Mouse (Mus musculus) fibroblast of lung, adult 2 months (primary cell): ENCODE data around the gene Ddx39.

Source experiments
- DNase-seq: peaks from one replicate; pipeline ENCODE4 v3.0.0-alpha.2; 2011; ENCODE audit warnings: low read depth

Ddx39 gene

DNA sequence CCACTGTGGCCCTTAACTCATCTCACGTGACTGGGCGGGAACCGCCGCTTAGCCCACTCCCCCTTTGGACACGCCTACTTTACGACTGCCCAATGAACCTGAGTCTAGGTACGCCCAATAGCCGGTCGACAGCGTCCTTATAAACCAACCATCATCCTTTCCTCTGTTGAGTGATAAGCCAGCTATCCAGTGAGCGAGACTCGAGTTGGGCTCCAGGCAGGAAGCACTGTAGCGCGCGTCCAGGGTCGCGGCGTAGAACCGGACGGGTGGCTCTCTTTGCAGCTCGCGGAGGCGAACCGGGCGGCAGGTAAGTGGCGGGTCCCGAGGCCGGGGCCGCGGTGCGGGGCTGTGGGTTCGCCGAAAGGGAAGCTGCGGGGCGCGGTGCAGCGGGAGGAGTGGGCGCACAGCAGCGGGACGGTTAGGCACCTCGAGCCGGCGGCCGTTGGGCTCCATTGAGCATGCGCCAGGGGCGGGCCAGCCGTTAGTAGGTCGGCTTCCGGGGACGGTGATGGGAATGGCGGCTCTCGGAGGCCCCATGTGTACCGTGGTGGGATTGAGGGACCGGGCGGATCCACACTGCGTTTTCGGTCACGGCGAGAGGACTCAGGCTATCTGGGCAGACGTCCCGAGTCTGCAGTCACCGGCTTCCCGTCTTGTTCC lies at the start of gene Ddx39:
TSS of gene Ddx39 (plus strand) at position 147 of the 660 bp plus-strand sequence.
- DNase-seq, result peak; percentile 99

DNA sequence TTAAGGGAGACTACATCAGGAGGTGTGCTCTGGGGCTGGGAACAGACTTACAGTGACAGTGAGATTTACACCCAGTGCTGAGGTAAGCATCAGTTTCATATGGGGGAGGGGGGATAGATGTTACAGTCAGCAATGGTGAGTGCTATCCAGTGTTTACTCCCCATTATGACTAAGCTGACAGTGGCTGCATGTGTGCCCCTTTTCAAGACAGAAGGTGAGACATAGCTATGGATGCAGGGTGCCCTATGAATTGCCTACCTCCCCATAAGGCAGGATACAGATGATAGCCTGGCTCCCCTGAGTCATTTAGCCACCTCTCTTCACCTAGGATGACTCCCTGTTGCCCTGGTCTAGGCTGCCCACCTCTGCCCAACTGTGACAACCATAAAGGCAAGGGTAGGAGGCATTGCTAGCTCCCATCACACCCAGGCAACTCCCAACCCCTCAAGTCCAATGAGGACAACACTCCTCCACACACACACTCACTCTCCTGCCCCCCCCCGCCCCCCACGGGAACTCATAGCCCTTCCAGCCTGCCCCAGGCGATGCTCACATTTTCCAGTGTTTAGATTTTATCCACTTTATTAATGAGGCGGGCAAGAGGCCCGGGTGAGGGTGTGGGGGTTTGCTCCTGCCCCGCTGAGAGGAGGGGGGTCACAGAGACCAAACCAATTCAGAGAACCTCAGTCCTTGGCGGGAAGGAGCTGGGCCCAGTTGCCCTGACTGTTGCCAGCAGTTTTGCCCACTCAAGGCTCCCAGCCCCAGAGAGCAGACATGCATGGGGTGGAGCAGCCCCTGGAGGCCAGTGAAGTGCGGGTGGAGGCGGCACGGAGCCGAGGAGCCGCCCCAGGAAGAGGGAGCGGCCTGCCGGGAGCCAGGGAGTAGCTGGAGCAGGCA lies 48.8 kb upstream of the Ddx39 start, which contains the start of gene Ptger1:
TSS of gene Ptger1 (plus strand) at position 710 of the 897 bp plus-strand sequence.
- no peak for DNase-seq

DNA sequence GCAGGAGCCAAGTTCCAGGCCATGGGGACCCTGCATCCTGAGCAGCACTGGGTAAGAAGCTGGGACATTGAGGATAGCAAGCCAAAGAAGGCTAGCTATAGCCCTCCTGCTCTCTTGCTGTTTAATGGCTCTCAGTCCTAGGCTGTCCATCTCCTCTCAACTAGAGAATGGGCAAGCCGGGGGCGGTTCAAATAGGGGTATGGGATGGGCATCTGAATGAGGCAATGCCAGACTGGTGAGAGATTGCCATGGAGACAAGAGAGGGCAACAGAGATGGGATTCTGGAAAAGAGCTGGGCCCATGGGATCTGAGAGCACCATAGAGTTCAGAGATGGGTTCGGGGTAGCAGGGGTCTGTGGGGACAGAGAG lies 48.1 kb upstream of the Ddx39 start:
- no peak for DNase-seq

DNA sequence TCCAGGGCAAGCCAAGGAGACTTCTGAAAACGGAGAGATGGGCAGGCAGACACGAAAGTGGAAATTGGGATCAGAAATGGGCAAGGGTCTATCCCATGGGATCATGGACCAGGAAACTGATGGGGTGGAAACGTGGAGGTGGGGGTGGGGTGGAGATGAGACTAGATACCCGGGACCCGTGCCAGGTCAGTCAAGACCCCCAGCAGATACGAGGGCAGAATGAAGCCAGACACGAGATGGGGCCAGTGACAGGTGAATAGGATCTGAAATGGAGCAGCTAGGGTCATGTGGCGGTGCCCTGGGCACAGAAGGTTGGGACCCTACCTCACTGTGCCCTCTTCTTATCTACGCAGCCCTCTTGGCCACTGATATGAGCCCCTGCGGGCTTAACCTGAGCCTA lies 47.5 kb upstream of the Ddx39 start:
- DNase-seq, result no peak

DNA sequence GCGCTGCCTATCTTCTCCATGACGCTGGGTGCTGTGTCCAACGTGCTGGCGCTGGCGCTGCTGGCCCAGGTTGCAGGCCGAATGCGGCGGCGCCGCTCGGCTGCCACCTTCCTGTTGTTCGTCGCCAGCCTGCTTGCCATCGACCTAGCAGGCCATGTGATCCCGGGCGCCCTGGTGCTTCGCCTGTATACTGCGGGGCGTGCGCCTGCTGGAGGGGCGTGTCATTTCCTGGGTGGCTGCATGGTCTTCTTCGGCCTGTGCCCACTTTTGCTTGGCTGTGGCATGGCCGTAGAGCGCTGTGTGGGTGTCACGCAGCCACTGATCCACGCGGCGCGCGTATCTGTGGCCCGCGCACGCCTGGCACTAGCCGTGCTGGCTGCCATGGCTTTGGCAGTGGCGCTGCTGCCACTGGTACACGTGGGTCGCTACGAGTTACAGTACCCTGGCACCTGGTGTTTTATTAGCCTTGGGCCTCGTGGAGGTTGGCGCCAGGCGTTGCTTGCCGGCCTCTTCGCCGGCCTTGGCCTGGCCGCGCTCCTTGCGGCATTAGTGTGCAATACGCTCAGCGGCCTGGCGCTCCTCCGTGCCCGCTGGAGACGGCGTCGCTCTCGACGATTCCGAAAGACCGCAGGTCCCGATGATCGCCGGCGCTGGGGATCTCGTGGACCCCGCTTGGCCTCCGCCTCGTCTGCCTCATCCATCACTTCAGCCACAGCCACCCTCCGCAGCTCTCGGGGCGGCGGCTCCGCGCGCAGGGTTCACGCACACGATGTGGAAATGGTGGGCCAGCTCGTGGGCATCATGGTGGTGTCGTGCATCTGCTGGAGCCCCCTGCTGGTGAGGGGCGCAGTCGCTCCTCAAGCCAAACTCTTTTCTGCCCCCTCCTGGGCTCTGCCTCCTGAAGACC lies 46.7 kb upstream of the Ddx39 start:
- DNase-seq, result no peak

DNA sequence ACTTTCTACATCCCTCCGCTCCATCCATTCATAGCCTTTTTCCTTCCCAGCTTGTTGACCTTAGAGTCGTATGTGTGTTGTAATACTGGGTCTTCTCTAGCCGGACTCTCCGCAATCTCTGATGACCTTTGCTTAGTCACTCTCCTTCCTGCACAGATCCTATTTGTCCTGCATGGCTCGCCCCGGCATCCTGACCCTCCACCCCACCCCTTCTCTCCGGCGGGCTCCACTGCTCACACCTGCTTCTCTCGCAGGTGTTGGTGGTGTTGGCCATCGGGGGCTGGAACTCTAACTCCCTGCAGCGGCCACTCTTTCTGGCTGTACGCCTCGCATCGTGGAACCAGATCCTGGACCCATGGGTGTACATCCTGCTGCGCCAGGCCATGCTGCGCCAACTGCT lies 46.0 kb upstream of the Ddx39 start:
- DNase-seq, result no peak

DNA sequence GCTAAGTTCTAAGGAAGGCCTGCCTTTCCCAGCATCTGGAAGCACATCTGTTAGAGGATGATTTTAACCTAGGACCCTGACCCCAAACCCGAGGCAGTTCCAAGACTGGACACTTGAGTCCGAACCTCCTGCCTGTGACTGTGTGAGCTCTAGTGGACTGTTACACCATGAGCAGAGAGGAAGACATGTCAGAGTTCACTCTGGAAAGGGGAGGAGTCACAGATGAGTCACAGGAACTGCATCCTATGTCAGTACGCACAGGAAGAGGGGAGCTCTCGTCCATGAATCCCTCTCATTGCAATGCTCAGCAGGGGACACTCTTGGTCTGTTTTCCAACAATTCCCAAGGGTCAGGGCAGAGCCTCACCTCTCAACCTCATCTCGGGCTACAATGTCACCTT lies 42.0 kb upstream of the Ddx39 start:
- no peak for DNase-seq

DNA sequence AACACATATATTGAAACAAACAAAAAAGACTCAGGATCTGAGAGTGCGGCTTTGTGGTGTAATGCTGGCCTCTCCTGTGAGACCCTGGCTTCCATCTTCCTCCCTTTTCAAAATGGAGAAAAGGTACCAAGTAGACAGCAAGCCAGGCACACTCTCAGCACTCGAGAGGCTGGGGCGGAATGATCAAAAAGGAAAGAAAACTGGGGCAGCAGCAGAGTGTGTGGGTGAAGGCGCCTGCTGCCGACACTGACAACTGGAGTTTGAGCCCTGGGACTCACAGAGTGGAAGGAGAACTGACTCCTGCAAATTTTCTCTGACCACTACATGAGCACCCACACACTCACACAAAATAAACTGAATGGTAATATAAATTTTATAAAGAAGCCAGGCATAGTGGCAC lies 40.5 kb upstream of the Ddx39 start:
- no peak for DNase-seq

DNA sequence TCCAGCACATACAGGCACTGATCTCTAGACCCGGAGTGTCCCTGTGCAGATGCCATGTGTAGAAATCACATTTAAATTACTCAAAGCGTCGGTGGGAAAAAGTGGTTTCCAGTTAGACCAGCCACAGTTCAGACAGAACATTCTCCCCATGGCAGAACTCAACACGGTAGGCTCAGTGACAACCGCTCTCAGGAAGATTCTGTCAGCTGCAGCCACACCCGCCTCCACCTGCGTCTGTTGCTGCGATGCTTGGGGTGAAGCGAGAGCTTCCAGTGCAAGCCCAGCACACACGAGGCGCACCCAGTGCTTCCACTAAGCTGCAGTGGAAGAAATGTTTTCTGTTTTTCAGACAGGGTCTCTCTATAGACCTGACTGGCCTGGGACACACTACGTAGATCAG lies 35.1 kb upstream of the Ddx39 start:
- DNase-seq, result no peak

DNA sequence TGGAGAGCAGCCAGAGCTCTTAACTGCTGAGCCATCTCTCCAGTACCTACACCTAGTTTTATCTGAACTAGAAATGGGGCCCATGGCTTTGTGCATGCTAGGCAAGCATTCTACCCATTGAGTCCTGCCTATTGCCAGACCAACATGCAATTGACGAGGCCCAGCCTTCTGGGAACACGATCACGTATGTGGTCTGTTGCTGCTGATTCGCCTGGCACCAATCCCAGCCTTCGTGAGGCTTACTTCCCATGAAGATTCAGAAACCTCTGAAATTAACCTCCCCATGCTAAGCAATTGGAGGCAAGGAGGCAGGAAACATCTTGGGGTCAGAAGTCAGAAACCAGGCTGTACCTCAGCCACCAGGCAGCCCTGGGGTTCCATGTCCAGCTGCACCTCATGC lies 34.4 kb upstream of the Ddx39 start:
- DNase-seq, result no peak

DNA sequence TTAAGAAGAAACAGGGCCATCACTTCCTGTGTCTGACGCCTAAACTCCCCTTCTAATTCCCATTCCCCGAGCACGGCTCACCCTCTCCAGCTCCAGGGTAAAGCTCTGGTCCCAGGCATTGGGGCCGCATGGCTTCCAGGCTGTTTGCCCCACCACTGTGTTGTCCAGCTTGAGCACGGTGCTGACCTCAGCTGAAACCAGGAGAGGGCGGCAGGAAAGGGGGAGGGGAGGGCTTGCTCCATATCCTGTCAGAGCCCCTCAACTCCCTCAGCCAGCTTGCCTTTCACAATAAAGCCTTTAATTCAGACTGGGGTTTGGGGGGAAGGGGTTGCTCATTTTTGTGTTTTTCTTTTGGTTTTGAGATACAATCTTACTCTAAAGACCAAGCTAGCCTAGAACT lies 33.9 kb upstream of the Ddx39 start:
- DNase-seq, result no peak

DNA sequence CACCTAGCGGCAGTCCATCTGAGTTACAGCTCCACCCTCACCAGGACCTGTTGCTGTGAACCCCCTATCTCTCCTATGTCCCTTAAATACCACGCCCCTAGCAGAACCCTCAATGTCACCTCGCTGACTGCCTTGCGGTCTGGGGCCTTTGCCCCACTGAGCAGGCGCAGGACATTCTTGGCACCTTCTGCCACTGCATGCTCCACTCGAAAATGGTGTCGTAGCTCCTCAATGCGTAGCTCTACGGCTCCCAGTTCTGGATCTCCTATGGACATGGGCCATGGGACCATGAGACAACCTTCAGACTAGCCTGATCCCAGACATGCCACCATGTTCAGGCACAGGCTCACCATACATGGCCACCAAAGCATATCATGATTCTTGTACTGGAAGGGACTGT lies 30.5 kb upstream of the Ddx39 start:
- DNase-seq, result no peak

DNA sequence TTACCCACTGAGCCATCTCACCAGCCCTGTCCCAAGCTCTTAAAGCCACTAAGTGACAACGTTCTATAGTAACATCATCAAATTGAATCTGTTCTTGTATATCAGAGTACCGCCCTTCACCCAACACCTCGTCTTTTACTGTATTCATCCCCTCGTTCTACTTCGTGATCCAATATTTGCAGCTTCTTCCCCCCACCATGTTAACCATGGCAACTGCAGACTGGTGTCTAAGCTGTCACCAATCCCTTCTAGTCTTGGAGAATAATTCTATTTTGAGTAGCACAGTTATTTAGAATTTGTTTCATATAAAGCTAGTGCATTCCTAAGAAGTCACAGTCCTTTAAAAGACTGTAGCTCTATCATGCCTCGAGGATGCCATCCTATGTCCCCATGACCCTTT lies 25.7 kb upstream of the Ddx39 start:
- no peak for DNase-seq

DNA sequence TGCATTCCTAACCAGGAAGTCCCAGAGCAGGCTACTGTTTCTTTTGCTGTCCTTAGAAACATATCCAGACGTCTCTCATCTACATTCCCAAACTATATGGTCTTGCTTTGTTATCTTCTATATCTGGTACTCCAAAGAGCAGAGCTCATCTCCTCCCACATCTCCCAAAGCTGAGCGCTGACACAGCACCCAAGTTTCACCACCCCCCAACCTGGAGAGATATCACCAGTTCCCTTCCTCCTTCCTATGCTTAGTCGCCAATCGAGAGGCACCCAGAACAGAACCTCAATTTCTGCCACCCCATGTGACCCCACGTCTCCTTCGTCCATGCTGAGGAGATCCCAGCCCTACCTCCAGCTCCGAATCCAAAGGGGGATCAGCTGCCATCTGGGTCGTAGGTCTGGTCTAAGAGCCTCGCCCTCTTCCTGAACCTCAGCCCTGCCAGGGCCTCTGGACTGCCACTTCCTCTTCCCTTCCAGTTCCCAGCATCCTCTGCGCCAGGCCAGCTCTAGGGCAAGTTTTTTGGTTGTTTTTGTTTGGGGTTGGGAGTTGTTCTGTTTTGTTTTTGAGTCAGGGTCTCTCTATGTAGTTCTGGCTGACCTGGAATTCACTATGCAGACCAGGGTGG lies 21.3 kb upstream of the Ddx39 start:
- no peak for DNase-seq

DNA sequence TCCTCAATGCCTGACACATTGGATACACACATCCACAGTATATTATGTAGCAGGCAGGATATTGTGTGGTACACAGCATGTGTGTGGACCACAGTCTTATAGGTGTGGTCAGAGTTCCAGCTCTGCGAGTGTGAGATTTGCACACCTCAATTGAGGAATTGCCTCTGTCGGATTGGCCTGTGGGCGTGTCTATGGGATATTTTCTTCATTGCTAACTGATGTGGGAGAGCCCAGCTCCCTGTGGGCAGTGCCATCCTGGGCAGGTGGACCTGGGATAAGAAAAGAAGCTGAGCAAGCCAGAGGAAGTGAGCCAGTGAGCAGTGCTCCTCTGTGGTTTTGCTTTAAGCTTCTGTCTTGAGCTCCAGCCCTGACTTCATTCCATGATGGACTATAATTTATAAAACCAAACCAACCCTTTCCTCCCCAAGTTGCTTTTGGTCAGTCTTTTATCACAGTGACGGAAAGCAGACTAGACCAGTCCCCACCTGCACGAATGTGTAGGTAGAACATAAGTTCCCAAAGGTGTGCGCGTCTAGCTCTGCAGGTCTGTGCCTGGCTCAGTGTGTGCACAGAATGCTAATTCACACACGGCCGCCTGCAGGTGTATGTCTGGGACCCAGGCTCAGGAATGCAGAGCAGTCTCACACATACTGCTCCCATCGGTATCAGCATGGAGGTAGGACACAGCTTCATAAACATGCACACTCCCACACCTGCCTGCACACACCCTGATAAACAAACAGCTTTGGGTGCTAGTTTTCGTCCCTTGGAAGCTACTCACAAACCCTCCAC lies 20.4 kb upstream of the Ddx39 start:
- DNase-seq, result no peak

DNA sequence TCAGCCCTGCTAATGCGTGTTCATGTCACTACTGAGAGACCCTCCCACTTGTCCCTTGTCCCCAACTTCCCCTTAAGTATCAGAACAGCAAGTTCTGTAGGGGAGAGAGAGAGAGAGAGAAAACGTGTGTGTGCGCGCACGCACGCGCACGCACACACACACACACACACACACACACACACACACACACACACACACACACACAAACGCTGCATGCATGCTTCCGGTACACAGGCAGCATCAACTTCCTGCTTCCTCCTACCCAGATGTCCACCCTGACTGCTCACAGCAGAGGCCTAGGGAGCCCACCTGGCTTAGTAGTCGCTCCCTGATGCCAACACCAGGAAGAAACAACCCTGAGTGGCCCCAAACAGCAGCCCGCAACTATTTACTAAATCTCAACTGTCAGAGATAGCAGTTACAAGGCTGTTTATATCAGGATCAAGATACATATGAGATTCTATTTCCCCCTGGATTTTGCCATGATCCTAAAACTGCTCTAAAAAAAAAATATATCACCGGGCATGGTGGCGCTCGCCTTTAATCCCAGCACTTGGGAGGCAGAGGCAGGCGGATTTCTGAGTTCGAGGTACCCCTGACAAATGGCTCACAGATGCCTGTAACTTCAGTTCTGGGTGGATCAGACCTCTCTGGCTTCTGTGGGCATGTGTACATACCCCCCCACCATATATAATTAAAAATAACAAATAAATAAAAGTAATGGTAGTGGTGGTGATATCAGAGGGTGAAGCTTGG lies 19.4 kb upstream of the Ddx39 start:
- DNase-seq, result no peak

DNA sequence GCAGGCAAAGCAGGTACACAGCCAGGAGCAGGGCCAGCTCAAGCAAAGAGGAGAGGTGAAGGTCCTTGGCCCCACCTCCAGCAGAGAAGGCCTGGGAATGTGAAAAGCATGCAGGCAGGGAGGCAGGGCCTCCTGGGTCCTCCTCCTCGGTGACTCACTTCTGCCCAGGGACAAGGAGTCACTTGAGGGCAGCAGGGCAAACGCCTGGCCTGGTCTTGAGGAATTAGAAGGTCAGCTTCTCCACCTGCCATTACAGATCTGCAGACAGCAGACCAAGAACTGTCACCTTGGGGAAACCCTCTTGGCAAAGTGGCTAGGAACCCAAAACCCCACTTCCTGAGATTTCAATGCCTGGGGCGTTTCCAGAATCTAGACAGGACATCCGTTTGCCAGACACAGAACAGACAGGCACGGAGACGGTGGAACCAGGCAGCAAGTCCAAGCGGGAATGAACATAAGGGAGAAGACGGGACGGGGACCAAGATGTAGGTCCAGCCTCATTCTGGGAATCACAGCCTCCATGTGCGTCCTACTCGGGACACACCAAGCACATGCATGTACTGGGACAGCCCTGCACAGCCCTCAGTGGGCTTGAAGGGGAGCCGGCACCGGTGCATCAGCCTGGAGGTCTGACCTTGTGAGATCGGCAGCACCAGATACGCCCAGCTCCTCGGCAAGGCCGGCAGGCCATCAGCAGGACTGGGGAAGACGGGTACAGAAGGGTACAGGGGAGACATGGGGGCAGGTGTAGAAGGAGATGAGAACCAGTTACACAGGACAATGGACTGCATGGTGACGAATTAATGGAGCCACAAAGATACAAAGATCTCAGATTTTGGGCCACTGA lies 17.4 kb upstream of the Ddx39 start:
- DNase-seq, result peak; percentile 63

DNA sequence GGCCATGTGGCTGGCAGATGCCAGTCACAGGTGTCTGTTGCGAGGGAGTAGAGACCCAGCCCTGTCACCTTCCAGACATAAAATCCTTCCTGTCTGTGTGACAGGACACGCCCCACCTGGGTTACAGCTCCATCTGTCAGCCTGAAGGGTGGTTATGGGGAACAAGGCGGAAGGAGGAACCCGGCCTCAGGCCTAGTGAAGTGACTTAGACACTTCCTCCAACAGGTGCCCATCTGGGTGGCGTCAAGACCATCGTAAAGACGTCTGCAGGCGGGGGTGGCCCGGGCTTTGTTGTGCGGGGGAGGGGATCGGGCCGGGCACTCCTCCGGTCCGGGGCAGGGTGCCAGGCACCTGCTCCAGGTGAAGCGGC lies 16.7 kb upstream of the Ddx39 start:
- DNase-seq, result no peak

DNA sequence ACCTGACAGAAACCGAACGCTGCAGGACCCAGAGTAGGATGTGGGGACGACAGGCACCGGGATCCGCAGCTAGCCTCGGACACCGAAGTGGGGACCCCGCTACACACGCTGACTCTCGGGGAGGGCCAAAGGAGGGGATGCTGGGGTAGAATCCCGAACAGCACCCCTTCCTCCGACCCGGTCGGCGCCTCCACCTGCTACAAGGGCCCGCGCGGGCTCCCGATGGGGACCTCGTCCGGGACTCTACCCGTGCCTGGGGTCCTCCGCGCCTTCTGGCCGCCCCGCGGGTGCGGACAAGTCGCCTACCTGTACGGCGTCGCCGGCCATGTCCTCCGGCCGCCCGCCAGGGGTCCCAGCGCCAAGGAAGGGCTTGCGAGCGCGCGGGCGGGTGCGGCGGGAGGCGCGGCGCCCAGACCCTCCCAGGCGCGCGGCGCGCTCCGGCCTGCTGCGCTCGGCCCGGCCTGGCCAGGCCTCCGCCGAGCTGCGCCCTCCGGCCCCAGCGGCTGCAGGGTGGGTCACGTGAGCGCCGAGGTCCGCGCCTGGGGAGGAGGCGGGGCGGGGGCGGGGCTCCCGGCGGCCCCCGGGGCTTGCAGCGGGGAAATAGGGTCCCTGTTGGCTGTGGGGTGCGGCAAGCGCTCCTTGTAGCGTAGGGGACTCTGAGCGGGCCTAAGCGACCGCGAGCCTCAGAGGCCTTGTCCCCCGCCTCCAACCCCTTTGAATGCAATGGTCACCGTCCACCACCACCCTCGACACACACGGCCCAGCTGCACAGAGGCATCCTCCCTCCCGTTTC lies 16.1 kb upstream of the Ddx39 start, which contains the start of gene Pkn1:
TSS of gene Pkn1 (minus strand) at position 519 of the 793 bp plus-strand sequence.
- DNase-seq, result no peak
